Mouse (Mus musculus) liver, postnatal 0 days (tissue): ENCODE results near the gene Snx29. TPM values are rescaled to one million over a fixed set of nuclear protein-coding genes. Genes with fewer than 3 reads are reported as not detected.
A peak's percentile ranks its signal among the peaks of the same experiment; 100 is the strongest.

Source experiments
- ATAC-seq: fragments of 200-750 bp; cut with Nextera tagmentation; 2 replicates; pipeline ENCODE4 v1.8.0; 2017; ENCODE audit warnings: mild to moderate bottlenecking, moderate library complexity
- DNase-seq: peaks from one replicate; pipeline ENCODE4 v3.0.0-alpha.2; 2016
- H3K27ac ChIP-seq: fragments of 300-500 bp; sonication (generic); 2 replicates; pipeline ENCODE4 v1.5.1; 2014; ENCODE audit warnings: antibody characterized with exemption, moderate library complexity, mild to moderate bottlenecking, low read depth
- H3K27me3 ChIP-seq: fragments of 300-500 bp; sonication (generic); 2 replicates; pipeline ENCODE4 v1.6.1; 2014; ENCODE audit warnings: low read length, control low read depth, mixed read lengths; ENCODE audit not compliant: insufficient read depth
- H3K36me3 ChIP-seq: fragments of 300-500 bp; sonication (generic); replicated peaks from 2 replicates; pipeline ENCODE4 v1.6.1; 2014; ENCODE audit warnings: mild to moderate bottlenecking, control low read depth, low read length, moderate library complexity, mixed read lengths; ENCODE audit not compliant: insufficient read depth
- H3K4me1 ChIP-seq: fragments of 300-500 bp; sonication (generic); 2 replicates; pipeline ENCODE4 v1.6.1; 2014; ENCODE audit warnings: antibody characterized with exemption, mild to moderate bottlenecking, control low read depth; ENCODE audit not compliant: insufficient read depth
- H3K4me2 ChIP-seq: fragments of 300-500 bp; sonication (generic); 2 replicates; pipeline ENCODE4 v1.6.1; 2014; ENCODE audit warnings: low read depth, mild to moderate bottlenecking, low read length, moderate library complexity, mixed read lengths
- H3K4me3 ChIP-seq: fragments of 300-500 bp; sonication (generic); 2 replicates; pipeline ENCODE4 v1.5.1; 2014; ENCODE audit warnings: low read depth, low read length
- H3K9ac ChIP-seq: fragments of 300-500 bp; sonication (generic); replicated peaks from 2 replicates; pipeline ENCODE4 v1.6.1; 2014; ENCODE audit warnings: mild to moderate bottlenecking, moderate library complexity
- H3K9me3 ChIP-seq: fragments of 300-500 bp; sonication (generic); 2 replicates; pipeline ENCODE4 v1.6.1; 2016; ENCODE audit warnings: mild to moderate bottlenecking, control low read depth, low read length, mixed read lengths
- CTCF ChIP-seq: sonication (generic); IDR thresholded peaks from 2 replicates; pipeline ENCODE4 v1.5.1; 2016; ENCODE audit warnings: antibody characterized with exemption, low read depth
- EP300 ChIP-seq: IDR thresholded peaks from 2 replicates; pipeline ENCODE4 v1.6.1; 2016; ENCODE audit warnings: antibody characterized with exemption, low read depth, mild to moderate bottlenecking
- WGBS: fragments of 180-500 bp; shearing (Covaris S2); extraction: QIAGEN DNeasy Blood & Tissue Kit; methylation state at CpG from one replicate; pipeline ENCODE4 v1.1.7; 2014; ENCODE audit not compliant: insufficient replicate concordance; 5-methylcytosine and 5-hydroxymethylcytosine counted together
- polyA plus RNA-seq: library from polyadenylated mRNA; unstranded; fragments of >200 nt; fragmentation: Nextera tagmentation; extraction: Ambion mirVana; gene quantifications from 2 replicates; pipeline ENCODE4 v1.2.1, GENCODE M21; 2015

Snx29 gene
- polyA plus RNA-seq, 1 experiment from 2014 or later: 2.3 TPM

DNA sequence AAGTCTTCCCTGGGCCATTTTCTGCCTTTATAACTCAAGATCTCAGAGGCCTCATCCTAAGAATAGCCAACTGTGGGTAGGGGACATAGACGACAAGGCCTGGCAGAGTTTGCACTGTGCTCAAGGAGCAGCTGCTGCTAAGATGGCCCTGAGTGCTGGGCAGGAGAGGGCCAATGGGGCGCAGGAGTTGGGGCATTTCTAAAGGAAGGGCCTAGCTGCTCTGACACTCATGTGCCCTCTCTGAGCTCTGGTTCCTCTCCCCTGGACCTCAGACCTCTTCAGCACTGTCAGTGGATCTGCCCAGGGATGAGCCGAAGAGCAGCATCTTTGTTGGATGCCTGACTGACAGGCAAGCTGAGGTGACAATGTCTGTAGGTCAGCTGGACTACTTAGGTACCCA is 426.4 kb downstream of the Snx29 start:
- no peaks in the 10 kb centered on the region for H3K4me1 ChIP-seq
- no peaks in the 10 kb centered on the region for H3K27me3 ChIP-seq

DNA sequence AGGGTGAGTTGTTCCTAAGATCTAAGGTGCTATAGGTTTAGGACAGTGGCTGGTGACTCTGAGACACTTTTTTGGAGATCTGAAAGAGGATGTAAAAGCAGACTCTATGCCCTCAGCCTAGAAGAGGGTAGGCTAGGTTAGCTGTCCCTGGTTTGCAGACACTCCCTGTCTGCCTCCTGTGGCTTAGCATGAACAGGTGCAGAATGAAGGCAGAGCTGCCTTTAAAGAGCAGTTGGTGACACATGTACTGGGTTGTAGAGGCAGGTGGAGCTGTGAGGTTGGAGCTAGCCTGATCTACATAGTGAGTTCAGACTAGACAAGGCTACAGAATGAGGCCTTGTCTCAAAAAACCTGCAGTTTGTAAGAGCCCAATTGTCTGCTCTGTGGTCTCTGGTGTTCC is 427.9 kb downstream of the Snx29 start:
- ATAC-seq: no peak
- no peak overlapping the region for H3K4me3 ChIP-seq
- H3K4me2 ChIP-seq: no peak overlapping the region
- no peak overlapping the region for H3K9ac ChIP-seq
- no peaks in the 10 kb centered on the region for H3K36me3 ChIP-seq
- H3K9me3 ChIP-seq: no peaks in the 10 kb centered on the region
- TF ChIP-seq CTCF (no peak), EP300 (no peak)
- no peaks in the 10 kb centered on the region for H3K4me1 ChIP-seq
- no peaks in the 10 kb centered on the region for H3K27me3 ChIP-seq
- no peak overlapping the region for H3K27ac ChIP-seq
- no peak for DNase-seq

More for the DNA sequence above, 426.4 kb downstream of the Snx29 start:
- Histone ChIP-seq H3K27ac (no peak overlapping the region), H3K36me3 (no peaks in the 10 kb centered on the region), H3K9me3 (no peaks in the 10 kb centered on the region), H3K9ac (no peak overlapping the region), H3K4me2 (no peak overlapping the region), H3K4me3 (no peak overlapping the region)
- no peak for DNase-seq
- TF ChIP-seq EP300 (no peak), CTCF (no peak)
- ATAC-seq: no peak
- 68% methylated on average over 3 of the region's 3 CpGs for WGBS

DNA sequence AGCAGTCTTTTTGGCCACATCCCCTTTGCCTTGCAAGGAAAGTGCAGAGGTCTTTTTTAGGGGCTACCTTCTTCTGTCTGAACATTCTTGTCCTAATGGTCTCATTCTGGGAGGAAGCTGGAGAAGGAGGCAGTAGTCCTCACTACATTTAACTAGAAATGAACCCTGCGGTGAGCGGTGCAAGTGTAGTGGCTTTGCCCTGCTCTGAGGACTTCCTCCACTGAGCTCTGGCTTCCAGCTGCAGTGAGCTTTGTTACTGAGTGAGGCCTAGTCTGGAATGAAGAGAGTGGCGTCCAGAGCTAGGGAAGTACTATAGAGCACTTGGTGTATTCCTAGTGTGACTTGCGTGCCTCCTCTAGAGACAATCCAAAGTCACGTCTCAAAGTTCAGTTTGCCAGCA is 429.8 kb downstream of the Snx29 start:
- H3K9me3 ChIP-seq: no peaks in the 10 kb centered on the region
- no peaks in the 10 kb centered on the region for H3K4me1 ChIP-seq
- no peaks in the 10 kb centered on the region for H3K27me3 ChIP-seq
- H3K9ac ChIP-seq: no peak overlapping the region
- no peak for TF ChIP-seq CTCF
- no peak for TF ChIP-seq EP300
- H3K27ac ChIP-seq: no peak overlapping the region
- ATAC-seq: no peak
- H3K4me3 ChIP-seq: no peak overlapping the region
- no peak overlapping the region for H3K4me2 ChIP-seq
- 56% methylated on average over 5 of the region's 5 CpGs for WGBS
- no peaks in the 10 kb centered on the region for H3K36me3 ChIP-seq
- no peak for DNase-seq

DNA sequence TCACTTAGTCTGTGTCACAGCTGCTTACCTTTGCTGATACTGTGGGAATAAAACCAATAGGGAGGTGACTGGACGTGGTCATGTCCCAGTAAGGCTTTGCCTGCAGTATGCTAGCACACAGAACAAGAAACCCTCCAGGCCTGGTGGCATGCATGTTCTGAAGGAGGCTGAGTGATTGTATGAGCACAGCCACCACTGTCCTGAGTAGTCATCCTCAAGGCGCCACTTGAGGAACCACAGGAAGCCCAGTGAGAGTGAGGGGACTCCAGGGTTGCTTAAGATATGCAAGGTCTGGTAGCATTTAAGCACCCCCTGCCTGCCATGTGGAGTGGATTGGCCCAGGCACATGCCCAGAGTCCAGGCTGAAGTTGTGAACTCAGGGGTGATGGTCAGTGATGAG is 430.8 kb downstream of the Snx29 start:
- no peak for TF ChIP-seq EP300
- TF ChIP-seq CTCF: no peak

DNA sequence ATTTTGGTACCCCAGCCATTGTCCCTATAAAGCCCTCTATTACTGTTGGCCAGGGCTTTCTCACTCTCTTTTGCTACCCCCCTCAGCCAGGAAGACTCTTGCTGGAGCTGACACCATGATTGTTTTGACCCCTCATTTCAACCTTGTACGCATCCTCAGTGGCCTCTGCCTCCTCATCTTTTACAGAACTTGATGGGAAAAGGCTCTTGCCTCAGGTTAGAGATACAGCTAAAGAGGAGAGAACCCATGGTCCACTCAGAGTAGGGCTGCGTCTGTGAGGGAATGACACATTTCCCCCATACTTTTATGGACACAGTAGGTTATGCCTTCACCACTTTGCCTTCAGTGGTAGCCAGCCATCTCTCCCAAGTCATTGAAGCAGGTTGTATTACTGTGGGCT is 431.4 kb downstream of the Snx29 start:
- H3K9ac ChIP-seq: no peak overlapping the region
- TF ChIP-seq EP300: no peak
- TF ChIP-seq CTCF: no peak
- no peaks in the 10 kb centered on the region for H3K9me3 ChIP-seq
- DNase-seq (no peak), ATAC-seq (no peak)
- no peaks in the 10 kb centered on the region for H3K36me3 ChIP-seq
- WGBS: 77% methylated on average over 2 of the region's 2 CpGs
- no peaks in the 10 kb centered on the region for H3K4me1 ChIP-seq
- H3K4me3 ChIP-seq: no peak overlapping the region
- no peak overlapping the region for H3K4me2 ChIP-seq
- H3K27me3 ChIP-seq: no peaks in the 10 kb centered on the region
- H3K27ac ChIP-seq: no peak overlapping the region

More for the DNA sequence above, 430.8 kb downstream of the Snx29 start:
- H3K36me3 ChIP-seq: no peaks in the 10 kb centered on the region
- WGBS: 57% methylated on average over 2 of the region's 2 CpGs
- H3K4me1 ChIP-seq: no peaks in the 10 kb centered on the region
- H3K9ac ChIP-seq: no peak overlapping the region
- no peaks in the 10 kb centered on the region for H3K9me3 ChIP-seq
- H3K27me3 ChIP-seq: no peaks in the 10 kb centered on the region
- DNase-seq: no peak
- no peak overlapping the region for H3K4me3 ChIP-seq
- ATAC-seq: no peak
- no peak overlapping the region for H3K4me2 ChIP-seq
- H3K27ac ChIP-seq: no peak overlapping the region

DNA sequence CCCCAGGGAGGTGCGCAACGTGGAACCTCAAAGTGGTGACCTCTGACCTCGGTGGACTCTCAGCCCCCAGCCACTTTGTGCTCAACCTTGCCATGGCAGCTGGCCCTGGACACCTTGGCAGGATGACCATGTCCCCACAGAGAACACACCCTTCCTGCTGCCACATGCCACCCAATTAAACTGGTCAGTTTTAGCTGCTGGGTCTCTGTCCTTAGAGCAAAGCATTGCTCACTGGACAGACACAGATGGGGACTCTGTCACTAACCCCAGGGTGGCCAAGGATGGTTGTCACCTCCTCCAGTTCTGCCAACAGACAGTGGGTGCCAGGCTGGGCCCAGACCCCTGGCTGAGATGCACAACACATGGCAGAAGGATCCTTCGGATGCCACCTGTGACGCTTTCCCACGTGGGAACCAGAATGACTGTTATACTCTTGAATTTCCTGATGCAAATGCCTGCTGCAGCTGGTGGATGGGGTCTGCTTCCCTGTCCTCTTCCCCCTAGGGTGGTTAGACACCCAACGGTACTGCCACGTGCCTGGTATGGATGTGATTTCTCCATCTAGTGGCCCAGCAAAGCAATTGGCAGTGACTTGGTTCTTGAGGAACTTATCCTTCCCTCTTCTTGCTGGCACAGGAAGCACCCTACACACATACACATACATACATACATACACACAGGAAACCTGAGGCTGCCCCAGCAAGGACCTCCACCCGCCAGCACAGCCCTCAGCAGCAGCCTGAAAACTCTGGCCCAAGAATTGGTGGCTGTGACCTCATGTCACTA is 432.8 kb downstream of the Snx29 start:
- Histone ChIP-seq H3K4me1 (no peaks in the 10 kb centered on the region), H3K27me3 (no peaks in the 10 kb centered on the region), H3K4me3 (no peak overlapping the region), H3K4me2 (no peak overlapping the region), H3K36me3 (no peaks in the 10 kb centered on the region), H3K9me3 (no peaks in the 10 kb centered on the region), H3K27ac (no peak overlapping the region), H3K9ac (no peak overlapping the region)
- ATAC-seq (no peak), DNase-seq (no peak)
- 67% methylated on average over 9 of the region's 9 CpGs for WGBS
- TF ChIP-seq CTCF (0 out of 2 replicates have a peak, but pooled peaks have one; percentile 32), EP300 (no peak)
